Mouse (Mus musculus) testis, adult 2 months (tissue): ENCODE measurements around the gene Olfr263. TPM values are rescaled to one million over a fixed set of nuclear protein-coding genes. Genes with fewer than 3 reads are reported as not detected.

Source experiments
- H3K27ac ChIP-seq: fragments of 200-500 bp; 2 replicates; pipeline ENCODE4 v1.5.1; 2012; ENCODE audit warnings: low read depth, low read length; ENCODE audit not compliant: control insufficient read depth, insufficient read depth
- H3K27me3 ChIP-seq: fragments of 200-500 bp; 2 replicates; pipeline ENCODE4 v1.6.1; 2012; ENCODE audit warnings: mild to moderate bottlenecking, low read length, moderate library complexity; ENCODE audit not compliant: control insufficient read depth, insufficient read depth
- H3K36me3 ChIP-seq: fragments of 200-500 bp; 2 replicates; pipeline ENCODE4 v1.6.1; 2012; ENCODE audit warnings: mild to moderate bottlenecking, low read length; ENCODE audit not compliant: control insufficient read depth, insufficient read depth
- H3K4me1 ChIP-seq: fragments of 200-500 bp; 2 replicates; pipeline ENCODE4 v1.6.1; 2012; ENCODE audit warnings: low read length; ENCODE audit not compliant: control insufficient read depth, insufficient read depth
- H3K4me3 ChIP-seq: fragments of 200-500 bp; 2 replicates; pipeline ENCODE4 v1.5.1; 2012; ENCODE audit warnings: low read depth, mild to moderate bottlenecking, low read length, moderate library complexity, mixed read lengths; ENCODE audit not compliant: control insufficient read depth
- CTCF ChIP-seq: fragments of 200-500 bp; IDR thresholded peaks from 2 replicates; pipeline ENCODE4 v1.5.1; 2012; ENCODE audit warnings: low read depth, mild to moderate bottlenecking, inconsistent platforms, low read length, moderate library complexity; ENCODE audit not compliant: control insufficient read depth, insufficient read depth, insufficient replicate concordance
- POLR2A ChIP-seq: fragments of 200-500 bp; IDR thresholded peaks from 2 replicates; pipeline ENCODE4 v1.6.1; 2012; ENCODE audit warnings: low read depth, mild to moderate bottlenecking, inconsistent platforms, low read length, moderate library complexity; ENCODE audit not compliant: control insufficient read depth
- polyA plus RNA-seq: library from polyadenylated mRNA; depleted of rRNA; stranded (reverse); fragments of >200 nt; gene quantifications from 2 replicates; pipeline ENCODE4 v1.2.3, GENCODE M21; 2012

Gene Olfr263
- polyA plus RNA-seq, 1 experiment, result not detected

DNA sequence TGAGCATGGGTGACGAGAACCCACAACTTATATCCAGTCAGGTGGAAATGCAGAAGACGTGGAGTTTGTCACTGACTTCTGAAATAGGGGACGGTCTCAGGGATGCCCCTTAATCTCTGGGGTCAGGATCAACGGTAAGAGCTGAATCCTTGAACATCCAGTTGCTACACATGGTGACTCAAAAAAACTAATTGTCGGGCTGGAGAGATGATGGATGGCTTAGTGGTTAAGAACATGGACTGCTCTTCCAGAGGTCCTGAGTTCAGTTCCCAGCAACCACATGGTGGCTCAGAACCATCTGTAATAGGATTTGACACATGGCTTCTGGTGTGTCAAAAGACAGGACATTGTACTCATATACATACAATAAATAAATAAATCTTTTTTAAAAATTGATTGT lies 26.4 kb downstream of the Olfr263 start:
- peaks cover 17% of the 10 kb centered on the region for H3K4me1 ChIP-seq
- no peak overlapping the region for H3K27ac ChIP-seq
- TF ChIP-seq CTCF (no peak), POLR2A (no peak)

DNA sequence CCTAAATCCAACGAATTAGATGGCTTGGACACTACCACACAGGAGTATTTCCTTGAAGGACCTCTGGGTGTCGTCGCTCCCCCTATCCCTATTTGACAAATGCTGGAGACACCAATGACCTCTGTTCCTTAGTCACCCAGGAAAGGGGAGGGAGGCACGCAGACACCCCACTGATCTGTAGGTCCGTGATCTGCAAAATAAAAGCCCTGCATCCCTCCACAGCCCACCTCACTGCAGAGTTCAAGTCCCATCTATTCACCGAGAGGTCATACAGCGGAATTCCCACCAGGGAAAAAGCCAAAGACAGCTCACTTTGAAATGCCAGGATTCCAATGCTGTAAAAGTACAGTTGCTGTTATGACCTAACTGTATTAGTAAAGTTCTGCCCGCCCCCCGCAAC lies 28.6 kb downstream of the Olfr263 start:
- H3K4me3 ChIP-seq, result peak overlapping the region; percentile 45
- no peak for TF ChIP-seq CTCF
- TF ChIP-seq POLR2A, result no peak
- H3K27ac ChIP-seq, result no peak overlapping the region
- H3K4me1 ChIP-seq, result peaks cover 17% of the 10 kb centered on the region
- no peaks in the 10 kb centered on the region for H3K36me3 ChIP-seq
- H3K27me3 ChIP-seq, result no peaks in the 10 kb centered on the region

More for the DNA sequence above, 26.4 kb downstream of the Olfr263 start:
- Histone ChIP-seq H3K36me3 (no peaks in the 10 kb centered on the region), H3K4me3 (no peak overlapping the region), H3K27me3 (no peaks in the 10 kb centered on the region)

GRCm38 (mm10) chr13:21158785-21159474 lies 29.5 kb downstream of the Olfr263 start:
- Histone ChIP-seq H3K4me1 (peaks cover 17% of the 10 kb centered on the region), H3K4me3 (peak overlapping the region; percentile 79), H3K27me3 (no peaks in the 10 kb centered on the region), H3K27ac (no peak overlapping the region), H3K36me3 (no peaks in the 10 kb centered on the region)
- TF ChIP-seq POLR2A (no peak), CTCF (peak; percentile 76; the same call in 1 of the 2 replicates)

GRCm38 (mm10) chr13:21159475-21159819 lies 30.0 kb downstream of the Olfr263 start:
- TF ChIP-seq CTCF, result no peak
- TF ChIP-seq POLR2A, result no peak
- H3K4me1 ChIP-seq, result peaks cover 17% of the 10 kb centered on the region

GRCm38 (mm10) chr13:21160041-21160511 lies 30.6 kb downstream of the Olfr263 start:
- H3K36me3 ChIP-seq, result no peaks in the 10 kb centered on the region
- TF ChIP-seq POLR2A (no peak), CTCF (no peak)

More at GRCm38 (mm10) chr13:21159475-21159819, 30.0 kb downstream of the Olfr263 start:
- Histone ChIP-seq H3K27ac (no peak overlapping the region), H3K4me3 (peak overlapping the region; percentile 79), H3K36me3 (no peaks in the 10 kb centered on the region), H3K27me3 (no peaks in the 10 kb centered on the region)

DNA sequence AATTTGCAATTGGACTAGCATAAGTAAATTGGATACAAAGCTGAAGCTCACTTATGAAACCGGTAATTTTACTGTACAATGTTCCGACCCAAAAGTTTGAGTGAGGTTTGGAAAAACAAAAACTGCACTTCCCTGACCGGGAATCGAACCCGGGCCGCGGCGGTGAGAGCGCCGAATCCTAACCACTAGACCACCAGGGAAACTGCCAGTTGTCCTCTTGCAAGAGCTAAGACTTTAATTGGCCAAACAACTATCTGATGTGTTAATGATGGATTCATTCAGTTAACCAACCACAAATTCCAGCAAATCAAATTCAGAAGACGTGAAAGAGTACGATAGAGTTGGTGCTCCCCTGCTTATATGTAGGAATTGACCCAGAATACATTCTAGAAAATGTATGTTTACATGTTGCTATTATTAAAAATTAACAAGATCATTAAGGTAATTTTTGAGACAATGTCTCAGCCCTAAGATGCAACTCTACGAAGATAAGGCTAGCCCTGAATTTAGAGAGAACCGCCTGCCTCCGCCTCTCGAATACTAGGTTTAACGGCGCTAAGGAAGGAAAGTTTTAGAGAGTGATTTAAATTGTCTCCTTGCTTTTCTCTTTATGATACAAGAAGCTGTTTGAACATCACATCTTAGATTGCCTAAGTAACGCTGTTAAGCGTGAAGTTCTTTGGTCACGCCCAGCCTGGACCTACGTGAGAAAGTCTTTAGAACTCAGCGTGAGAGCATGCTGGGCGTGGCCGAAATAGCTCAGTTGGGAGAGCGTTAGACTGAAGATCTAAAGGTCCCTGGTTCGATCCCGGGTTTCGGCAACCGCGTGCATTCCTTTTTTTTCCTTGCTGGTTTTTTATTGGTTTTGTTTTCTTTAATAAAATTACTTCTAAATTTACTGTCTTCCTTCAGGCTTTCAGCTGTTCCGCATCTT lies 31.5 kb downstream of the Olfr263 start:
- peaks cover 17% of the 10 kb centered on the region for H3K4me1 ChIP-seq
- TF ChIP-seq CTCF (no peak), POLR2A (no peak)
- H3K27me3 ChIP-seq, result no peaks in the 10 kb centered on the region
- H3K4me3 ChIP-seq, result peak overlapping the region; percentile 65; the same call in 1 of the 2 replicates
- no peaks in the 10 kb centered on the region for H3K36me3 ChIP-seq
- no peak overlapping the region for H3K27ac ChIP-seq

More at GRCm38 (mm10) chr13:21160041-21160511, 30.6 kb downstream of the Olfr263 start:
- H3K4me3 ChIP-seq, result peak overlapping the region; percentile 62
- peaks cover 17% of the 10 kb centered on the region for H3K4me1 ChIP-seq
- H3K27ac ChIP-seq, result no peak overlapping the region
- no peaks in the 10 kb centered on the region for H3K27me3 ChIP-seq

- TF ChIP-seq CTCF (no peak), POLR2A (no peak)
- Histone ChIP-seq H3K36me3 (no peaks in the 10 kb centered on the region), H3K27me3 (no peaks in the 10 kb centered on the region), H3K4me3 (no peak overlapping the region), H3K4me1 (peaks cover 17% of the 10 kb centered on the region), H3K27ac (no peak overlapping the region)
Observed at GRCm38 (mm10) chr13:21161591-21161990, 32.2 kb downstream of the Olfr263 start.
